Mouse (Mus musculus) forebrain, embryonic 16.5 days (tissue): ENCODE results near the gene Tex33. TPM values are rescaled to one million over a fixed set of nuclear protein-coding genes. Genes with fewer than 3 reads are reported as not detected.
"Not testable (repeated sequence)": the region's sequence is repeated elsewhere in the genome, so short reads cannot be mapped to it uniquely, and the experiment has no call there.

ENCODE experiments used
- ATAC-seq: fragments of 200-750 bp; cut with Nextera tagmentation; 2 replicates; pipeline ENCODE4 v1.8.0; 2017; ENCODE audit warnings: mild to moderate bottlenecking, moderate library complexity
- H3K27ac ChIP-seq: fragments of 300-500 bp; sonication (generic); 2 replicates; pipeline ENCODE4 v1.5.1; 2014; ENCODE audit warnings: low read length, control low read depth
- H3K27me3 ChIP-seq: fragments of 300-500 bp; sonication (generic); replicated peaks from 2 replicates; pipeline ENCODE4 v1.6.1; 2014; ENCODE audit warnings: low read length; ENCODE audit not compliant: control insufficient read depth, insufficient read depth
- H3K36me3 ChIP-seq: fragments of 300-500 bp; sonication (generic); 2 replicates; pipeline ENCODE4 v1.6.1; 2014; ENCODE audit not compliant: control insufficient read depth, insufficient read depth
- H3K4me1 ChIP-seq: fragments of 300-500 bp; sonication (generic); replicated peaks from 2 replicates; pipeline ENCODE4 v1.6.1; 2014; ENCODE audit warnings: low read length; ENCODE audit not compliant: control insufficient read depth, insufficient read depth
- H3K4me2 ChIP-seq: fragments of 300-500 bp; sonication (generic); 2 replicates; pipeline ENCODE4 v1.6.1; 2014; ENCODE audit warnings: mild to moderate bottlenecking, low read length, control low read depth
- H3K4me3 ChIP-seq: fragments of 300-500 bp; sonication (generic); replicated peaks from 2 replicates; pipeline ENCODE4 v1.5.1; 2014; ENCODE audit warnings: mild to moderate bottlenecking, low read length, control low read depth
- H3K9ac ChIP-seq: fragments of 300-500 bp; sonication (generic); replicated peaks from 2 replicates; pipeline ENCODE4 v1.6.1; 2014; ENCODE audit warnings: low read depth, low read length, control low read depth
- H3K9me3 ChIP-seq: fragments of 300-500 bp; sonication (generic); 2 replicates; pipeline ENCODE4 v1.6.1; 2016; ENCODE audit warnings: low read length; ENCODE audit not compliant: control insufficient read depth
- WGBS: fragments of 180-500 bp; shearing (Covaris S2); extraction: QIAGEN DNeasy Blood & Tissue Kit; methylation state at CpG from one replicate; pipeline ENCODE4 v1.1.7; 2014; 5-methylcytosine and 5-hydroxymethylcytosine counted together
- polyA plus RNA-seq: library from polyadenylated mRNA; unstranded; fragments of >200 nt; fragmentation: Nextera tagmentation; extraction: Ambion mirVana; gene quantifications from 2 replicates; pipeline ENCODE4 v1.2.1, GENCODE M21; 2015

Tex33 gene
- polyA plus RNA-seq, 1 experiment from 2014 or later = not detected

DNA sequence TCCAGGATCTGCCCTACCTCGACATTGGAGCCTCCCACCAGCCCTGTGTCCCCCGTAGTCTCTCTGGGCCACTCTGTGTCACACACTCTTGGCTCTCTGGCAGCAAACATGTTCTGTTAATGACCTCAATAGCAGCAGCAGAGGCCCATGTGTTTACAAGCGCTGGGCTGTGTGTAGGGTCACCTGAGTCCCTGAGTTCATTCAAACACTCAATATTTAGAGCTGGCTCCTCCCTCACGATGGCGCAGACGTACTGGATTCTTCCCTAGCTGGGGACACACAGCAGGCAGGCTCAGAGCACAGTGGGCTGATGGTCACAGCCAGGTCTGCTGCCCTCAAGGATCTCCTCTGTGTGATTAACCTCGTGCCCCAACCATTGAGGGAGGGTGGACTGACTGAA, 54.8 kb downstream of the Tex33 start:
- not testable (repeated sequence) for H3K4me3 ChIP-seq, H3K4me1 ChIP-seq, H3K27me3 ChIP-seq, H3K36me3 ChIP-seq, H3K27ac ChIP-seq, H3K9ac ChIP-seq, H3K9me3 ChIP-seq, ATAC-seq, H3K4me2 ChIP-seq
- WGBS = 72% methylated on average over 6 of the region's 7 CpGs

DNA sequence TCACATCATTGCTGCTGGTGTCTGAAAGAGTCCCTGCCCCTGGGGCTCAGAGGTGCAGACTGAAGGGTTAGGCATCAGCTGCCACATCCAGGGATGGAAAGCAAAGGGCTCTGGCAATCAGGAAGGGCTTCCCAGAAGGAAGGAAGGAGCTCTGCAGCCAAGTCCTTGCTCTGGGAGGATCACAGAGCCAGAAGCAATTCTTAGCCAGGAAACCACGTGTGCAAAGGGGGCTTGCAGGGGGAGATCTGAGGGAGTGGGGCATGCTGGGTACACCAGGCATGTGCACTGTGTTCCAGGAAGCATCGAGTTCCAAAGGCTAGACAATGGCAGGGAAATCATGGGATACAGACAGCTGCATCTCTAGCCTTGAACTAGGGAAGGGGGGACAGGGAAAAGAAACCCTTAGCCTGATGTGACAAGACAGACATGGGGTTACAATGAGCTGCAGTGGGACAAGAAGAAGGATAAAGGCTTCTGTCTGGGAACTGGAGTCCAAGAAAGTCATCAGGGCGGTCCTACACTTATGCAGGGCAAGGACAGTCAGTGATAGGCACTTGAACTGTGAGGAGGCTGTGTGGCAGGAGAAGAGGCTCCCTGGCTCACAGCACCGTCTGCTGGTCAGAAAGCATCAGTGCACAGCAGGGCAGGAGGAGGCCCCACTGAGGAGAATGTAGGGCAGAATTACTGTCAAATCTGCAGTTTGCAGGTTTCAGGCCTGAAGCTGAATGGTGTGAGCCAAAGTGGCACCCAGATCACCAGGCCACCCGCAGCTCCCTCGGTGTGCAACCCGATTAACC, 55.9 kb downstream of the Tex33 start:
- not testable (repeated sequence) for H3K4me2 ChIP-seq, H3K36me3 ChIP-seq, H3K9me3 ChIP-seq, ATAC-seq, H3K4me1 ChIP-seq, H3K4me3 ChIP-seq, H3K9ac ChIP-seq, H3K27ac ChIP-seq, H3K27me3 ChIP-seq
- 31% methylated on average over 7 of the region's 7 CpGs for WGBS

DNA sequence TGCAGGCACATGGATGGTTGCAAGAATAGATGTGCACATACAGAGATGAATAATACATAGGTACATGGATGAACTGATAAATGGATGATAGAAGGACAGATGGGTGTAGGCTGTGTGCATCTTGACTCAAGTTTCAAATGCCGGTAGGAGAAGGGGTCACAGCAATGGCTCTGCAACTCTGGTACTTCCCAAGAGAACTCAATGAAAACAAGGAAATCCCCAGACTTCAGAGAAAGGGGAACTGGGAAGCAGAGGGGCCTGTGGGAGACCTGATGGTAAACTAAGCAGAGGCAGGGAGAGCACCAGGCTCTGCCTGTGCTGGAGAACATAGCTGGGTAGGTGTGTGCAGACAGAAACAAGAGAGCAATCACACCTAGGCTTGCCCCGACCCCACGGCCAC, 61.3 kb downstream of the Tex33 start:
- H3K27me3 ChIP-seq = no peaks in the 10 kb centered on the region
- H3K9ac ChIP-seq = no peak overlapping the region
- H3K4me1 ChIP-seq = no peaks in the 10 kb centered on the region
- H3K27ac ChIP-seq = no peak overlapping the region
- no peak overlapping the region for H3K4me3 ChIP-seq
- H3K9me3 ChIP-seq = no peaks in the 10 kb centered on the region
- ATAC-seq = no peak
- no peak overlapping the region for H3K4me2 ChIP-seq
- H3K36me3 ChIP-seq = no peaks in the 10 kb centered on the region
- WGBS = 91% methylated on average over 3 of the region's 3 CpGs

DNA sequence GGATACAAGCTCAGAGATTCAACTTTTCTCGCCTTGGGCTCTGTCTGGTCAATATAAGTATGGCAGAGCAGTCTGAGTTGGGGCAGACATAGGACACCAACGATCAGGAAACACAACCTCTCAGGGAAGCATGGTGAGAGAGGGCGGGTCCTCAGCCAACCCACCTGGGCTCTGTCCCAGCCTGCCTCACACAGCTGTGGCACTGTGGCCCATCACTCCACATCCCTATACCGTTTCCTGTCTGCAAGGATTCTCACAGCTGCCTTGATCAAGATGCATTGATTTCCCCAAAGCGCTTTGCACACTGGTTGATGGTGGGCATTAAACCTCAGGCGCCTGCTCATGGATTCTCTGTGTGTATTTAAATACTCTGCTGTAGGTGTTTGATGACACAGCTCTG, 62.7 kb downstream of the Tex33 start:
- Histone ChIP-seq H3K4me3 (no peak overlapping the region), H3K4me2 (no peak overlapping the region), H3K27me3 (no peaks in the 10 kb centered on the region), H3K27ac (no peak overlapping the region), H3K36me3 (no peaks in the 10 kb centered on the region), H3K9ac (no peak overlapping the region), H3K4me1 (no peaks in the 10 kb centered on the region), H3K9me3 (no peaks in the 10 kb centered on the region)
- ATAC-seq = no peak
- WGBS = 76% methylated on average over 6 of the region's 6 CpGs

DNA sequence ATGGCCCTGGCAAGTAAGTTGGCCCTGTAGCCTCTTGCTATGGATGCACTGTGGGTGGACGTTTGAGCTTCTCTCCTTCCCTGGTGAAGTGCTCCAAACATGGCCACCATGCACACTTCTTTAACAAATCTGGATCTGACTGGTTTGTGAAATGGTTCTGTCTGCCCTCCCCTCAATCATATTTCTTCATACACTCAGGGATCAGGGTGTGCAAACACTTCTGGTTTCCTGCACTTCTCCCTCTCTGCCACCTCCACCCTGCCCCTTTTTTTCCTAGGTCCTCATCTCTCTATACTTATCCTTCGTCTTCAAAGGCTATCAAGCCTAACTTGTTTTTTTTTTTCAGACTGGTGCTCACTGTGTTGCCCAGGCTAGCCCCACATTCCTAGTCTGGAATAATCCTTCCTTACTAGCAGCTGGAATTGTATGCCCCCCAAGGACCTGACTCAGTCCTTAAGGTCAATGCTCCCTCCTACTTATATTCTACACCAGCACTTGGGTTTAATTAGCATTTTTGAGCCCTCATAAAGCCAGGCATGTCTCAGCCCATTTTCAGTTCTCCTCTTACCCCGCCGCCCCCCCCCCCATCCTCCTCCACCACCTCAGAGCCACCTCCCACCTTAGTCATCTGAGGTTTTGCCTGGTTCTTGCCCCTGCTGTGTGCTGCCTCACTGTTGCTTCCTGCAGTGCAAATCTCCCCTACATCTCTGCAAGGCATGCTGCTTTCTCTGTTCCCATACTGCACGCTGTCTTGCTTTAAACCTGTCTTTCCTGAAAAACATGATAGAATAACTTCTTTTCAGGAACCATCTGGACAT, 64.0 kb downstream of the Tex33 start:
- Histone ChIP-seq H3K36me3 (no peaks in the 10 kb centered on the region), H3K4me1 (no peaks in the 10 kb centered on the region), H3K4me3 (no peak overlapping the region), H3K9me3 (no peaks in the 10 kb centered on the region), H3K27ac (no peak overlapping the region), H3K27me3 (no peaks in the 10 kb centered on the region), H3K9ac (no peak overlapping the region), H3K4me2 (no peak overlapping the region)
- WGBS = 73% methylated on average over 5 of the region's 5 CpGs
- ATAC-seq = no peak

DNA sequence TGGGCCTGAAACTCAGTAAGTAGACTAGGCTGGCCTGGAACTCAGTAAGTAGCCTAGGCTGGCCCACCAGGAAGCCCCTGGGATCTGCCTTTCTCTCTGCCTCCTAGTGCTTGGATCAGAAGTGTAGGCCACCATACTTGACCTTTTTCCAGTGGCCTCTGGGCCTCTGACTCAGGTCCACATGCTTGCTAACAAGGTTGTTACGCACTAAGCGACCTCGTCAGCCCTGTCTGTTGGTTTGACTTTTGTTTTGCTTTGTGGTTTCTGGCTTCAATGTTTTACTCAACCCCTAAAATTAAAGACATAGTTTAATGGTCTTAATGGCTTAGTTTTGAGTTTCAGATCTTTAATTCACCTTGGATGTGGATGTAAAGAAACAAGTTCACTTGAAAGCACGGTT, 65.0 kb downstream of the Tex33 start:
- Histone ChIP-seq H3K4me3 (no peak overlapping the region), H3K4me1 (no peaks in the 10 kb centered on the region), H3K27ac (no peak overlapping the region), H3K36me3 (no peaks in the 10 kb centered on the region), H3K9ac (no peak overlapping the region), H3K27me3 (no peaks in the 10 kb centered on the region), H3K4me2 (no peak overlapping the region), H3K9me3 (no peaks in the 10 kb centered on the region)
- no peak for ATAC-seq
- 85% methylated on average over 4 of the region's 4 CpGs for WGBS

DNA sequence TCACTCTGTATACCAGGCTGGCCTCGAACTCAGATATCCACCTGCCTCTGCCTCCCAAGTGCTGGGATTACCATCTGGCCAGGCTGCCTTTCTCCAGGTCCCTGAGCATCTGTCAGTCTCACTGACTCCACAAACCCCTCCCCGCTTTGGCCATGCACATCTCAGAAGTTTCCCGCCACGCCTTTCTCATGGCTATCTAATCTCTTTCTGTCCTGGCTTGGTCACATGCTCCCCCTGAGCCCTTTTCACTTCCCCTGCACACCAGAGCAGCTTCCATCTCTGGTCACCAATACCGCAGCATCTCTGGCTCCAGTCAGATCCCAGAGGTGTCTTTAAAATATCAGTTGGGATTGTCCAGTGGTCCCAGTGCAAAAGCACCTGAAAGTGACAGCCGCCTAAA, 65.7 kb downstream of the Tex33 start:
- WGBS = 74% methylated on average over 6 of the region's 6 CpGs
- H3K4me3 ChIP-seq, ATAC-seq, H3K9me3 ChIP-seq, H3K27me3 ChIP-seq, H3K9ac ChIP-seq, H3K4me1 ChIP-seq, H3K36me3 ChIP-seq, H3K4me2 ChIP-seq, H3K27ac ChIP-seq: not testable (repeated sequence)

DNA sequence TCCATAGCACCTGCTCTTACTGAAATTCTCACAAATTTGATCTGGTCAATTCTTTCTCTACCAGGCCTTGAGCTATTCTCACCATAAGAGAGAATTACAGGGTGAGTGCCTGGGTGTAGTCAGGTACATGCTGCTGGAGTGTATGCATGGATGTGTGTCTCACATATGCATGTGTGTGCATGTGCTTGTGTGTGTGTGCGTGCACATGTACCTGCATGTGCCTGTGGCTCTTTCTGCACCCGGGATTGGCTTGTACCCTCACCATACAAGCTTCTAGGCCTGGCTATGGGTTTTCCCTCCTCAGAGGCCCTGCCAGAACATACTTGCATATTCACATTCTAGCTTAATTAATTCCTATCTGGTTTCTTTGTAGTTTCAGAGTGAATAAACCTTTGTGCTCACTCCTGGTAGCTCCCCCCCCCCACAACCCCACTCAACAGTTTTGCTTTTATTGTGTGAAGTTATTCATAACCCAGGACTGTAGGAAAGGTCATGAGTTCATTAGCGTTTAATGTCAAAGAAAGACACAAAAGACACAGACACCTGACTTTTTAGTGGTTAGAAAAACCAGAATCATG, 67.1 kb downstream of the Tex33 start:
- WGBS = 61% methylated on average over 3 of the region's 3 CpGs
- no peak for ATAC-seq
- Histone ChIP-seq H3K4me3 (no peak overlapping the region), H3K4me2 (no peak overlapping the region), H3K27ac (no peak overlapping the region), H3K9me3 (no peaks in the 10 kb centered on the region), H3K9ac (no peak overlapping the region), H3K36me3 (no peaks in the 10 kb centered on the region), H3K4me1 (no peaks in the 10 kb centered on the region), H3K27me3 (no peaks in the 10 kb centered on the region)
